Comparison of ENCODE assay signal across 24 mouse cellular contexts in genomic region chr8:115783364-115783763, GRCm38 (mm10).
DNase-seq lines count a peak whose midpoint lies in the region; ATAC-seq and TF ChIP-seq lines count a peak whose summit lies in the region.
"Had no signal": no experiment of that assay in that cellular context is flagged by ENCODE, and none has a peak within 500 bp of the region (broad histone marks: within the 10 kb centered on the region; RNA-seq: fewer than 3 reads in every experiment).

No protein-coding gene starts in this region.

- CTCF ChIA-PET in Patski (lab: Charles Lee), result no interaction called here

- in situ Hi-C loops in Patski (cut with MboI; ENCODE audit: low pct_unique_long_range_greater_than_20kb), result no loop called here

- TF ChIP-seq CTCF in C2C12 (IDR thresholded peaks at IDR 0.05; ENCODE audit: control insufficient read depth, insufficient read depth, insufficient read length) (no peak), Patski (IDR thresholded peaks at IDR 0.05) (no peak)

- intact Hi-C loops in heart, postnatal 25 days (cut with DNase I), result no loop called here

- H3K27me3 ChIP-seq in C2C12 (ENCODE audit: control insufficient read depth, insufficient read depth, insufficient read length), result no peaks in the 10 kb centered on the region
- H3K27me3 ChIP-seq in Patski, result no peaks in the 10 kb centered on the region
- H3K27me3 ChIP-seq: embryonic facial prominence, embryonic 13.5 days; embryonic facial prominence, embryonic 15.5 days; forebrain, embryonic 12.5 days had no signal

- no peaks in the 10 kb centered on the region for H3K36me3 ChIP-seq in C2C12 (ENCODE audit: control insufficient read depth, insufficient read depth)
- H3K36me3 ChIP-seq: embryonic facial prominence, embryonic 13.5 days; embryonic facial prominence, embryonic 15.5 days; forebrain, embryonic 10.5 days; forebrain, embryonic 12.5 days had no signal

- peak; percentile 35 for ATAC-seq in Patski
- no peak for ATAC-seq in megakaryocyte-erythroid progenitor cell, adult 5-6 weeks (replicated peaks; ENCODE audit: low FRiP score, low TSS enrichment, poor library complexity, severe bottlenecking)
- ATAC-seq: forebrain, embryonic 14.5 days; forebrain, embryonic 16.5 days had no signal

- no peak overlapping the region for H3K4me3 ChIP-seq in C2C12 (ENCODE audit: insufficient read depth, poor library complexity, severe bottlenecking)
- H3K4me3 ChIP-seq: embryonic facial prominence, embryonic 13.5 days; embryonic facial prominence, embryonic 15.5 days; erythroblast, embryonic 14.5 days; forebrain, embryonic 10.5 days; forebrain, embryonic 12.5 days had no signal

- POLR2A ChIA-PET in Patski (lab: Charles Lee), result no interaction called here

- DNase-seq in heart, adult 11 months, result peak; percentile 80
- no peak for DNase-seq in heart, postnatal 25 days (ENCODE audit: low spot score)
- DNase-seq in Patski (ENCODE audit: low read depth, low spot score), result no peak
- no peak for DNase-seq in cerebellum, adult 8-10 months
- DNase-seq in kidney, postnatal 10 days, result no peak
- DNase-seq: adrenal gland, adult 2 months; adrenal gland, postnatal 10 days; adrenal gland, postnatal 25 days; B cell, adult 2 months; cerebellum, adult 11 months; cerebellum, adult 18-20 months; cerebellum, adult 9-10 months; cerebellum, postnatal 10 days; cerebellum, postnatal 36 days; embryo, embryonic 11 days had no signal

- H3K79me3 ChIP-seq in C2C12 (ENCODE audit: low read depth), result no peaks in the 10 kb centered on the region

- no peaks in the 10 kb centered on the region for H3K79me2 ChIP-seq in C2C12 (ENCODE audit: control insufficient read depth, insufficient read depth)

- H3ac ChIP-seq in C2C12 (ENCODE audit: control insufficient read depth, insufficient read length, low read depth), result no peak overlapping the region

TF ChIP-seq in C2C12, 6 proteins besides CTCF, POLR2A, EP300 and RAD21:
- TF ChIP-seq USF1 (IDR thresholded peaks at IDR 0.05; ENCODE audit: low read depth) (peak; percentile 83), MYOD1 (IDR thresholded peaks at IDR 0.05; ENCODE audit: control insufficient read depth, insufficient read length, low read depth) (peak; percentile 32), FOSL1 (IDR thresholded peaks at IDR 0.05; ENCODE audit: insufficient read depth, low read length, poor library complexity, severe bottlenecking) (peak; percentile 90), MAX (IDR thresholded peaks at IDR 0.05) (peak; percentile 47), MYOG (IDR thresholded peaks at IDR 0.05; ENCODE audit: control insufficient read depth, extremely low read depth, insufficient read length) (no peak), CEBPB (IDR thresholded peaks at IDR 0.05; ENCODE audit: low read depth) (no peak)
